Mouse (Mus musculus) hindbrain, postnatal 0 days (tissue): ENCODE data around the gene Rsf1. TPM values are rescaled to one million over a fixed set of nuclear protein-coding genes. Genes with fewer than 3 reads are reported as not detected.

Experiments used
- ATAC-seq: fragments of 200-750 bp; cut with Nextera tagmentation; 2 replicates; pipeline ENCODE4 v1.8.0; 2017; ENCODE audit warnings: mild to moderate bottlenecking, moderate TSS enrichment, moderate library complexity
- DNase-seq: peaks from one replicate; pipeline ENCODE4 v3.0.0-alpha.2; 2015; ENCODE audit warnings: low spot score
- H3K27ac ChIP-seq: fragments of 300-500 bp; sonication (generic); 2 replicates; pipeline ENCODE4 v1.5.1; 2014; ENCODE audit warnings: mild to moderate bottlenecking
- H3K27me3 ChIP-seq: fragments of 300-500 bp; sonication (generic); 2 replicates; pipeline ENCODE4 v1.6.1; 2014; ENCODE audit warnings: low read length, mixed read lengths; ENCODE audit not compliant: insufficient read depth
- H3K36me3 ChIP-seq: fragments of 300-500 bp; sonication (generic); 2 replicates; pipeline ENCODE4 v1.6.1; 2014; ENCODE audit warnings: low read length, mixed read lengths; ENCODE audit not compliant: insufficient read depth
- H3K4me1 ChIP-seq: fragments of 300-500 bp; sonication (generic); 2 replicates; pipeline ENCODE4 v1.6.1; 2014; ENCODE audit warnings: antibody characterized with exemption, low read length, mixed read lengths; ENCODE audit not compliant: insufficient read depth
- H3K4me2 ChIP-seq: fragments of 300-500 bp; sonication (generic); 2 replicates; pipeline ENCODE4 v1.6.1; 2014; ENCODE audit warnings: low read depth, mild to moderate bottlenecking, low read length, moderate library complexity, mixed read lengths
- H3K4me3 ChIP-seq: fragments of 300-500 bp; sonication (generic); 2 replicates; pipeline ENCODE4 v1.5.1; 2014; ENCODE audit warnings: low read length
- H3K9ac ChIP-seq: fragments of 300-500 bp; sonication (generic); replicated peaks from 2 replicates; pipeline ENCODE4 v1.6.1; 2014; ENCODE audit warnings: mild to moderate bottlenecking, low read length, moderate library complexity, mixed read lengths
- H3K9me3 ChIP-seq: fragments of 300-500 bp; sonication (generic); 2 replicates; pipeline ENCODE4 v1.6.1; 2016; ENCODE audit warnings: low read length, mixed read lengths
- CTCF ChIP-seq: IDR thresholded peaks from 2 replicates; pipeline ENCODE4 v1.5.1; 2016; ENCODE audit warnings: antibody characterized with exemption, control low read depth, low read depth
- WGBS: fragments of 180-500 bp; shearing (Covaris S2); extraction: QIAGEN DNeasy Blood & Tissue Kit; methylation state at CpG from one replicate; pipeline ENCODE4 v1.1.7; 2014; 5-methylcytosine and 5-hydroxymethylcytosine counted together
- polyA plus RNA-seq: library from polyadenylated mRNA; unstranded; fragments of >200 nt; fragmentation: Nextera tagmentation; extraction: Ambion mirVana; gene quantifications from 2 replicates; pipeline ENCODE4 v1.2.1, GENCODE M21; 2015
- total RNA-seq: library from RNA; depleted of rRNA; stranded (reverse); fragments of >200 nt; gene quantifications from 2 replicates; pipeline ENCODE4 v1.2.3, GENCODE M21; 2014

Rsf1 gene
- total and polyA plus RNA-seq, 2 experiments from 2014 or later, result 18.2 to 27.6 TPM

DNA sequence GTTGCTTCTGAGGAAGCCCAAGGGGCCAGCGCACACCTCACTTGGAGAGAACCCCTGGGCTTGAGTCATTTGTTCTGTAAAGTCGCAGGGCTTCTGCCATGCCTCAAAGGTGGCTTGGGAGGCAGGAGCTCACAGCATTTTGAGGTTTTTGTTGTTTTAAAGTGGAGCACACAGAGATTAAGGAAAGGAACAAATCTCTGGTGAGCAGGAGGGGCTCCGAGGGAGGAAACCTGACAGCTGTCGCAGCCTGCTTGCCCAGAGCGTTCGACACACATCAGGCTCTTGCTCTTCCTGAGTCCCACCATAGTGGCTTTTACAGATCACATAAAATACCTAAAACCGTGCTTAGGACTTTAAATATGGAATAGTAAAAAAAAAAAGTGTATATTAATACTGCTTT, 147.1 kb downstream of the Rsf1 start:
- Histone ChIP-seq H3K4me2 (no peak overlapping the region), H3K27me3 (no peaks in the 10 kb centered on the region), H3K4me3 (no peak overlapping the region), H3K9me3 (no peaks in the 10 kb centered on the region), H3K4me1 (0 out of 2 replicates have a peak, but pooled peaks cover 4% of the 10 kb centered on the region), H3K27ac (no peak overlapping the region), H3K36me3 (peaks cover 6% of the 10 kb centered on the region; the same call in 1 of the 2 replicates), H3K9ac (no peak overlapping the region)
- ATAC-seq, result no peak
- no peak for TF ChIP-seq CTCF
- no peak for DNase-seq
- 72% methylated on average over 7 of the region's 7 CpGs for WGBS

DNA sequence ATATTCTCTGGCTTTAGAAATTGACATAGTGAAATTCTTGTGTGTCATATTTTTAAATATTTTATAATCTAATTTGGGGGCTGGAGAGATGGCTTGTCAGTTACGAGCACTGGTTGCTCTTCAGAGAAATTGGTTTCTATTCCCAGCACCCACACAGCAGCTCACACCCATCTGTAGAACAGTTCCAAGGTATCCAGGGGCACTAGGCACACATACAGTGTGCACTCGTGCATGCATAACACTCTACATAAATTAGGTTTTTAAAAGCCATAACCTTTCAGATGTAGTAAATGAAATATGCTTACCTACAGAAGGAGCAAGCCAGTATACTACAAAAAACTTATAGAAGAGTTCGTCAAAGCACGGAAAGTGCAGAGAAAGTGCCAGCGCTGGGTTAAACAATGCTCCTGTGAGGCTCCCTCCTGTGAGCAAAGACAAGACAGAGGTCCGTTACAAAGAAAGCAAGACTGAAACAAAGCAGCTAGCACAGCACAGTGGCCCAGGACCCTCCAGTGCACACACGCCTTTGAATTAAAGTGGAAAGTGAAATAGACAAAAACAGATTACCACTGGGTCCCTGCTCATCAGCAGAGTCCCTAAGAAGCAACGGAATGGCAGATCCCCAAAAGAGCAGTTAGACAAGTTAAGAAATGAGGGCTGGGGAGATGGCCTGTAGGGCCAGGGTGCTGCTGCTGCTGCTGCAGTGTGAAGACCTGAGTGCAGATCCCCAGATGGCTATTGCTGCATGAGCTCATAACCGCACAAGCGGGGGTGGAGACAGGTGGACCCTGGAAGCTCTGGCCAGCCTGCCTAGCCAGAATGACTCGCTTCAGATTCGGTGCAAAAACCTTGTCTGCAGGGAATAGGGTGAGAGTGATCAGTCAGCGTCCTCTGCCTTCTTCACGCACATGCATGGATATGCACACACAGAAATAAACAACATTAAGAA, 149.3 kb downstream of the Rsf1 start:
- ATAC-seq (no peak), DNase-seq (no peak)
- Histone ChIP-seq H3K27me3 (no peaks in the 10 kb centered on the region), H3K36me3 (peaks cover 6% of the 10 kb centered on the region; the same call in 1 of the 2 replicates), H3K9me3 (no peaks in the 10 kb centered on the region), H3K27ac (no peak overlapping the region), H3K4me3 (no peak overlapping the region), H3K4me2 (no peak overlapping the region), H3K4me1 (0 out of 2 replicates have a peak, but pooled peaks cover 4% of the 10 kb centered on the region), H3K9ac (no peak overlapping the region)
- WGBS, result 22% methylated on average over 14 of the region's 14 CpGs
- no peak for TF ChIP-seq CTCF

DNA sequence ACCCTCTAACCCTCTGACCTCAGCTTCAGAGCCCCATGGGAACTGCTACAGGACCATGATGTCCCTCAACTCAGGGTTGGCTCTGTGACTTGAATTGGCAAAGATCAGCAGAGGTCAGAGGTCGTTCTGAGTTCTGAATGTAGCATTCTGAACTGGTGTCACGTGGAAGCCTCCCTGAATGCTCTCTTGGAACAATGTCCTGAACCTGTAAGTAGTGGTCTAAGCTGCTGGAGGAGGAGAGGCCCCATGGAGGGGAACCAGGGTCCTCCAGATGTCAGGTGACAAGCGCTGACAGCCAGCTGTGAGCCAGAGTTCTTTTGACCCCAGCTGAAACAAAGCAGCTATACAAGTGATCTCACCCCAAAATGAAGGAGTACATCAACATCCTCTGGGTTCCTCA, 150.7 kb downstream of the Rsf1 start:
- no peak overlapping the region for H3K4me3 ChIP-seq
- ATAC-seq, result no peak
- no peak overlapping the region for H3K4me2 ChIP-seq
- H3K36me3 ChIP-seq, result peaks cover 5% of the 10 kb centered on the region; the same call in 1 of the 2 replicates
- no peak for TF ChIP-seq CTCF
- DNase-seq, result no peak
- H3K27me3 ChIP-seq, result no peaks in the 10 kb centered on the region
- no peak overlapping the region for H3K27ac ChIP-seq
- 0 out of 2 replicates have a peak, but pooled peaks cover 4% of the 10 kb centered on the region for H3K4me1 ChIP-seq
- H3K9ac ChIP-seq, result no peak overlapping the region
- no peaks in the 10 kb centered on the region for H3K9me3 ChIP-seq
- WGBS, result 29% methylated on average over 3 of the region's 3 CpGs

DNA sequence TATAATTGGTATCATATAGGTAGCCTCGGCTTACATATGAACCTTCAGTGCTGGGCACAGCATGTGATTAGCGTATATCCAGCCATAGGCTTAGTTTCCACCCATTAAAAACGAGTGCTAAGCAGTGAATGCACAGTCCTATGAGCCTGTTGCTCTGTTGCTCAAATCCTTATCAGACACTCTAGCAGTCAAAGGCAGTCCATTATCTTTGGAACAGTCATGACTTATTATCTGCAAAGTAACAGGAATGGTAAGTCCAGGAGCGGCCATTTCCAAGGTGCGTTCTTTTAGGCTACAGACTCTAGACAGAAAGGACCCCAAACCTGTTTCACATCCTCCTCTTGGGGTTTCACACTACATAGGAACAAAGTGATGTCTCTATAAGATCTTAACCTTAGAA, 153.9 kb downstream of the Rsf1 start:
- Histone ChIP-seq H3K9me3 (no peaks in the 10 kb centered on the region), H3K27ac (no peak overlapping the region), H3K4me2 (no peak overlapping the region), H3K9ac (no peak overlapping the region), H3K4me1 (peaks cover 6% of the 10 kb centered on the region; the same call in 1 of the 2 replicates), H3K4me3 (no peak overlapping the region), H3K36me3 (no peaks in the 10 kb centered on the region), H3K27me3 (no peaks in the 10 kb centered on the region)
- 93% methylated on average over 5 of the region's 5 CpGs for WGBS
- no peak for TF ChIP-seq CTCF
- ATAC-seq, result no peak
- DNase-seq, result no peak

DNA sequence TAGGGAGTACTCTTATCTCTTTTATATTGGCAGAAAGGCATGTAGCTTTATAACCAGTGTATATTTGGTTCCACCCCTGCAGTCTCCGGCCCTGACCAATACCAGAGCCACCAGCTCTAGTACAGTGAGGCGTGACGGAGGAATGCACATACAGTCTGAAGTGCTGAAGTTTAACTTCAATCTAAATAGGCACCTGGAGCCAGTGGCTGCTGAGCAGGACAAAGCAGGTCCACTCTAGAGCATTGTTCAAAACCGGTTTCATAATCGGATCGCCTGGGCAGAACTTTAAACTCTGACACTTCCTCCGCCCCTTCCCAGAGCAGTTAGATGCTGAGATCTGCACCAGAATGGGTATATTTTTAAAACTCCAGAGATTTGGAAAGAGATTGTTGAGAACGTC, 155.3 kb downstream of the Rsf1 start:
- Histone ChIP-seq H3K27me3 (no peaks in the 10 kb centered on the region), H3K4me2 (peak overlapping the region; percentile 1; the same call in 1 of the 2 replicates), H3K9ac (no peak overlapping the region), H3K4me1 (peaks cover 2% of the 10 kb centered on the region; the same call in 1 of the 2 replicates), H3K4me3 (no peak overlapping the region), H3K27ac (no peak overlapping the region), H3K36me3 (no peaks in the 10 kb centered on the region), H3K9me3 (no peaks in the 10 kb centered on the region)
- DNase-seq (no peak), ATAC-seq (no peak)
- no peak for TF ChIP-seq CTCF
- 77% methylated on average over 8 of the region's 8 CpGs for WGBS

DNA sequence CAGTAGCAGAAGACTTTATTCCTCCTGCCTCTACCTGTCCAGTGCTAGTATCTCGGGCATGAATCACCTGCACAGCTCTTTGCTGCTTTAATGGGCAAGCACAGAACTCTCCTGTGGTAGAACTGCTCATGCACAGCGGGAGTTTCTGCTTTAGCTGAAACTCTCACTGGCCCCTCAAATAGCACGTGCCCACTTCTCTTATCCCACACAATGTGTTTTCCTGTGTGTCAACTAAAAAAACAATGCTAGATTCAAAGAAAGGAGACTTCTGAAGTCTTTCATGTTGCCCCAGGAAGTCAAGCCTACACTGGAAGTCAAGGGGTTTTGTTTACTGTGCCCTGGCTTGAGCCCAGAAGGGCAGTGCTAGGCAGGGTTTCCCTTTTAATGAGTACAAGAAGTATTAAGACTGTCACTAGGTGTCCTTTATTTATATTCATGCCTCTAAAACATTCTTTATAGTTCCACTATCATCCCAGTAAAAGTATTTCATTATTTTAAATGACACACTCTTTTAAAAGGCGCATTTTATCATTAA, 156.3 kb downstream of the Rsf1 start:
- H3K9ac ChIP-seq, result no peak overlapping the region
- H3K9me3 ChIP-seq, result no peaks in the 10 kb centered on the region
- H3K36me3 ChIP-seq, result no peaks in the 10 kb centered on the region
- H3K4me1 ChIP-seq, result peaks cover 2% of the 10 kb centered on the region; the same call in 1 of the 2 replicates
- no peak for ATAC-seq
- no peak overlapping the region for H3K27ac ChIP-seq
- H3K27me3 ChIP-seq, result no peaks in the 10 kb centered on the region
- TF ChIP-seq CTCF, result no peak
- H3K4me2 ChIP-seq, result peak overlapping the region; percentile 98; the same call in 1 of the 2 replicates
- DNase-seq, result no peak
- no peak overlapping the region for H3K4me3 ChIP-seq
- WGBS, result 27% methylated on average over 4 of the region's 4 CpGs
